Mouse (Mus musculus): ENCODE data around the gene Pcbp3. TPM values are rescaled to one million over a fixed set of nuclear protein-coding genes. Genes with fewer than 3 reads are reported as not detected.

Gene Pcbp3
- polyA plus RNA-seq, 1 experiment, result 1.3 TPM

DNA sequence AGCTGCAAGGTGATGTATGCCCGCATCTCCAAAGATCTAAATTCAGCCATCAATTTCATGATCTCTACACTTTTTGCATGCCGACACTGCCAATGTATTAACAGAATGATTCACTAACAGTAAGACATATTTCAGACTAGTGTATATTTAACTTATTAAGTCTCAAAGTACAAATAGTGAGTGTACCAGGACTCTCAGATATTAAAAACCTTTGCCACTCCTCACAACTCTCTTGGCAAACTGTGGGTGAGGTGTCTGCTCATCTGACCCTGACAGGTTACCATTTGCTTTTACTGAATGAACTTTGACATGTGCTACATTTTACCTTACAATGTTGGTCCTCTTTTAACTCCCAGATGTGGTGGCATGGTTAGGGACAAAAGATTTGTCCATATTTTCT lies 70.2 kb downstream of the Pcbp3 start:
- no peak for TF ChIP-seq GATA1 (IDR thresholded peaks at IDR 0.05; ENCODE audit: borderline replicate concordance, low read length)
- TF ChIP-seq FLI1 (IDR thresholded peaks at IDR 0.05; ENCODE audit: low read length), result no peak
- Histone ChIP-seq H3K36me3 (replicated peaks; ENCODE audit: low read length) (no peaks in the 10 kb centered on the region), H3K4me3 (replicated peaks) (no peak overlapping the region), H3K27me3 (replicated peaks) (peaks cover under 1% of the 10 kb centered on the region), H3K9me3 (peaks cover 3% of the 10 kb centered on the region; the same call in 1 of the 2 replicates), H3K4me1 (peaks cover 2% of the 10 kb centered on the region; the same call in 1 of the 2 replicates)

DNA sequence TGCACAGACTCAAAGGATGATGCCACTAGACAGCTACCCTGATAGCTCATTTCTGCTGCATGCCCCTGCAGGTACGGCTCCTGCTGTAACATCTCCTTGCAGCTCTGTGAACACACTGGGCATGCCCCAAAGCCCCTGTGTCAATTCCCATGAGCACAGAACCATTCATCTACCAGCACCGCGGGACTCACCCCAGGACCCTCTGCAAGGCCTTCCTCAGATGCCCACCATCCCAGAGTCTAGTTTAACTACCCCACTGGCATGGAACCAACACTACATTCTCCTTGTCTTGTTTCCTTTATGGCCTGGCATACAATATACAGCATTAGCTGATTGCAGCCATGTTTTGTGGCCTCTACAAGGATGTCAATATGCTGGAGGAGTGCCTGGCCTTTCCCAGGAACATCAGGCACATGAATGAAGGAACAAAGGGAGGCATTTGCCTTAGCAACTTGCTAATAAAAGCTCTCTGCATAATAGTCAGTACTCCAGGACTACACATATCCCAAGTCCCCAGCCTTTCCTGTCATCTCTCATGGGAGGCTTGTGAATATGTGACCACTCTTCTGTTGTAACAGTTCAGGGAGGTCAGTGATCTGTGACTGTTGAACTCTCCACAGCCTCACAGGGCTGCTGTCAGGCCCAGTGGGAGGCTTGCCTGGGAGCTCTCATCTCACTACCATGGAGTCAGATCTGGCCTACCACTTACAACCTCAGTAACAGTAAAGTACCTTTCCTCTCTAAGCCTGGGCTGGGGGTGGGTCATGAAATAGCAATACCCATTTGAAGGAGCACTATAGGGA lies 78.0 kb downstream of the Pcbp3 start:
- TF ChIP-seq FLI1 (IDR thresholded peaks at IDR 0.05; ENCODE audit: low read length) (no peak), GATA1 (IDR thresholded peaks at IDR 0.05; ENCODE audit: borderline replicate concordance, low read length) (no peak)
- H3K36me3 ChIP-seq (replicated peaks; ENCODE audit: low read length), result no peaks in the 10 kb centered on the region
- peaks cover 3% of the 10 kb centered on the region; the same call in 1 of the 2 replicates for H3K4me1 ChIP-seq
- no peaks in the 10 kb centered on the region for H3K9me3 ChIP-seq
- H3K27me3 ChIP-seq (replicated peaks), result peaks cover 5% of the 10 kb centered on the region
- H3K4me3 ChIP-seq (replicated peaks), result no peak overlapping the region

DNA sequence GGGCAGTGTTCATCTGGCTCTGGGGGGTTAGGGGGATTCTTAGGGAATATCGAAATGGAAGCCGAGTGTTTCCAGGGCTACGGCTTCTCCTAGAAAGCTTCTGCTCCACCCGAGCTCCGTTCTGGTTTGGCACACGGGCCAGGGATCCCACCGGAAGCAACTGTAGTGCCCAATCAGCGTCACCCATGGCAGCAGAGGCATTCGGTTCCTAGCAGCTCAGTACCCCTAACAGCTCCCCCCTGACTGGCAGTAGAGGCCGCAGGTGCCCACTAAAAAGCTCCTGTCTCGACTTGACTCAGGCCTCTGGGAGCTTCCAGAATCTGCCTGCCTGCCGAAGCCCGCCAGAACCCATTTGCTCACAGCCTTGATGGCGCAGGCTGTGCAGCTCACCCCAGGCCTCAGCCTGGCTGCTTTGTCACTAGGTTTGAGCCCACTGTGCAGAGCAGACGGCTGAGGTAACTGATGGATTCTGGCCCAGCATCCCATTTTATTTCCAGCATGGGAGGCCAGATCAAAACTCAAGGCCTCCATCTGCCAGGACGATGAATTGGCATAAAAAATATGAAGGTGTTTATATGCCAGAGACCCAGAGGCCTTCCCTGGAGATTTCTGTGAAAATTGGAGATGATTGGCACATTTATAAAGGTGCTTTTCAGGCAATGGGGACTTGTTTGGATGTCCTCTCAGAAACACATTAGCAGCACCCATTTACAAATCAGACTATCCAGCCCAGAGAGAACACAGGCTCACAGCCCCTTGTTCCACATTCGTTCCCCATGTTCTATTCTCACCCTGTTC lies 78.8 kb downstream of the Pcbp3 start:
- TF ChIP-seq GATA1 (IDR thresholded peaks at IDR 0.05; ENCODE audit: borderline replicate concordance, low read length) (no peak), FLI1 (IDR thresholded peaks at IDR 0.05; ENCODE audit: low read length) (no peak)
- Histone ChIP-seq H3K9me3 (no peaks in the 10 kb centered on the region), H3K36me3 (replicated peaks; ENCODE audit: low read length) (no peaks in the 10 kb centered on the region), H3K27me3 (replicated peaks) (peaks cover 5% of the 10 kb centered on the region), H3K4me1 (peaks cover 3% of the 10 kb centered on the region; the same call in 1 of the 2 replicates), H3K4me3 (replicated peaks) (no peak overlapping the region)

DNA sequence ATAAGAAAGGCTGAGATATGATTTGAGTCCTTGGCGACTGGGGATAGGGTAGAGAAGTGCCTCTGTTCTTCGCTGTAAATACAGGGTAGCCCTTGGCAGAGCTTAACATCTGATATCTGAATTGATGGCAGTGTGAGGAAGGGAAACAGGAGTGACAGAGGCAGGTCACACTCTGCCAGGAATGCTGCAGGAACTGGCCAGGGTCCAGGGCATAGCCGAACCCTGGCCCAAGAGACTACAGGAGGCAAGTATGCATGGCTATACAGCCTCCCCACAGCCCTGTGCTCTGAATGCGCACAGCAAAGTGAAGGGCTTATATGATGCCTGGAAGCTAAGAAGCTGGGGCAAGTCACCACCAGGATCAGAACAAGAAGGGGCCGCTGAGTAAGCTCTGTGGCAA lies 79.8 kb downstream of the Pcbp3 start:
- Histone ChIP-seq H3K27me3 (replicated peaks) (peaks cover 7% of the 10 kb centered on the region), H3K9me3 (no peaks in the 10 kb centered on the region), H3K4me3 (replicated peaks) (no peak overlapping the region), H3K36me3 (replicated peaks; ENCODE audit: low read length) (no peaks in the 10 kb centered on the region), H3K4me1 (peaks cover 3% of the 10 kb centered on the region; the same call in 1 of the 2 replicates)
- no peak for TF ChIP-seq FLI1 (IDR thresholded peaks at IDR 0.05; ENCODE audit: low read length)
- TF ChIP-seq GATA1 (IDR thresholded peaks at IDR 0.05; ENCODE audit: borderline replicate concordance, low read length), result no peak

DNA sequence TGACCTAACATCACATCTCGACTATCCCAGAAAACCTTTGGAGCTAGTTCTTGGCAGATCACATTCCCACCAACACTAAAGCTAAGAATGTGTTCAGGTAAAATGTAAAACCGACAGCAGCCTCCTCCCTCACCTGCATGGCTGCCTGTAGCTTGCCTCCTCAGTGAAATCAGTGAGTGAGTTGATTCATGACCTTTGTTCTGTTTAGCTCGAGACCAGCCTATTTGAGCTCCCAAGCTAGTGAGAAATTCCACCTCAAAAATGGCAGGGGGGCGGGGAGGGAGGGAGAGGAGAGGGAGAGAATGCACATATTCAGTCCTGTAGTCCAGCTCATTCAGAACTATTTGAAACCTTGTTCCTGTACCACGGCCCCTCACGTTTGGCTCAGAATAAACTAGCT lies 86.4 kb downstream of the Pcbp3 start:
- Histone ChIP-seq H3K4me3 (replicated peaks) (no peak overlapping the region), H3K9me3 (no peaks in the 10 kb centered on the region), H3K36me3 (replicated peaks; ENCODE audit: low read length) (no peaks in the 10 kb centered on the region), H3K4me1 (no peaks in the 10 kb centered on the region), H3K27me3 (replicated peaks) (peaks cover 3% of the 10 kb centered on the region)
- TF ChIP-seq FLI1 (IDR thresholded peaks at IDR 0.05; ENCODE audit: low read length) (no peak), GATA1 (IDR thresholded peaks at IDR 0.05; ENCODE audit: borderline replicate concordance, low read length) (no peak)

DNA sequence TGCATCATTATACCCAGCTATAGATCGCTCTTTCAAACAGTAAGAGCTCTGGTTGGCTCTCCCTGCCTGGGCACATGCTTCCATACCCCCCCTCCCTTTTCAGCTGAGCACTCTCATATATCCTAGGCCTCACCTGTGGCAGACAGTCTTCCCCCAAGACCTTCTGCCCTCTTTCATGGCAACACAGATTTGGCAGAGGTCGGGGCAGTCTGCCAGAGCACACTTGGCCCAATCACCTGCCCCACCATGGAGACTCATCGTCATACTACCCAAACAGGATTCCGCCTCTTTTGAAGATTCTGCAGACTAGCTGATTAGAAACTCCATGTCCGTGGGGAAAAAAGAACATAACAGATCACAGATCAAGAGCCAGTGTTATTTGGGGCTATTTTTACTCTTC lies 86.8 kb downstream of the Pcbp3 start:
- TF ChIP-seq FLI1 (IDR thresholded peaks at IDR 0.05; ENCODE audit: low read length) (no peak), GATA1 (IDR thresholded peaks at IDR 0.05; ENCODE audit: borderline replicate concordance, low read length) (no peak)
- Histone ChIP-seq H3K4me1 (no peaks in the 10 kb centered on the region), H3K9me3 (no peaks in the 10 kb centered on the region), H3K27me3 (replicated peaks) (peaks cover 3% of the 10 kb centered on the region), H3K36me3 (replicated peaks; ENCODE audit: low read length) (no peaks in the 10 kb centered on the region), H3K4me3 (replicated peaks) (no peak overlapping the region)

DNA sequence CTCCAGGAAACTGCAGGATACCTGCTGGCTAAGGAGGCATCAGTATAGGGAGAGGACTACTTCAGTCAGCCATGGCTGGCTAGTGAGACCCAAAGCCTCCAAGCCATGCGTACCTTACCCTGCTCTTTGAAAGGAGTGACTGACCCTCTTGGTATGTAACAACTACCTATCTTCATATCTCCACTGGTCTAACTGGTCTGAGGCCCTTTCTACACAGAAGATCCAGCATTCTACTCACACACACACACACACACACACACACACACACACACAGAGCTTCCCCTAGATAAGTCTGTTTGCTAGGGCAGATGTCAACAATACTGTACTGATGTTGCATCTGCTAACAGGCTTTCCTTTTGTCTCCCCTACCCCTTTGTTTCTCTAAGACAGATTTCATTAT lies 87.3 kb downstream of the Pcbp3 start:
- H3K36me3 ChIP-seq (replicated peaks; ENCODE audit: low read length), result no peaks in the 10 kb centered on the region
- no peak for TF ChIP-seq FLI1 (IDR thresholded peaks at IDR 0.05; ENCODE audit: low read length)
- TF ChIP-seq GATA1 (IDR thresholded peaks at IDR 0.05; ENCODE audit: borderline replicate concordance, low read length), result no peak
- no peak overlapping the region for H3K4me3 ChIP-seq (replicated peaks)
- H3K27me3 ChIP-seq (replicated peaks), result peaks cover 3% of the 10 kb centered on the region
- no peaks in the 10 kb centered on the region for H3K4me1 ChIP-seq
- no peaks in the 10 kb centered on the region for H3K9me3 ChIP-seq

DNA sequence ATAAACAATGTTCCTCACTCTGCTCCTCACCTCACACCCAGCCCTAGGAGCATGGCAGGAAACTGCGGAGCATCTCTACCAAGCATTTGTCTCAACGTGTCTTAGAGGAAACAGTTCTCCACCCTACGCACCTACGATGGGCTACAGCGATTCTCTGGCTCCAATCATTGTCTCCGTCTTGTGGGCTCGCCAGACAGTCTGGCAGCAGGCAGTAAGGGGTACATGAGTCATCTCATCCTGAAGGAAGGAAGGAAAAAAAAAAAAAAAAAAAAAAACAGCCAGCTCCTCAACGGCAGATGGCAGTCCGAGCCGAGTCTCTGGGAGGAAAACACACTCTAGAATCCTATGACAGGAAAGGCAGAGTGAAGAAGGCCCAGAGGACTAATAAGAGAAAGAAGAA lies 87.7 kb downstream of the Pcbp3 start:
- Histone ChIP-seq H3K4me1 (no peaks in the 10 kb centered on the region), H3K4me3 (replicated peaks) (no peak overlapping the region), H3K36me3 (replicated peaks; ENCODE audit: low read length) (no peaks in the 10 kb centered on the region), H3K9me3 (no peaks in the 10 kb centered on the region), H3K27me3 (replicated peaks) (peaks cover 3% of the 10 kb centered on the region)
- no peak for TF ChIP-seq FLI1 (IDR thresholded peaks at IDR 0.05; ENCODE audit: low read length)
- no peak for TF ChIP-seq GATA1 (IDR thresholded peaks at IDR 0.05; ENCODE audit: borderline replicate concordance, low read length)

DNA sequence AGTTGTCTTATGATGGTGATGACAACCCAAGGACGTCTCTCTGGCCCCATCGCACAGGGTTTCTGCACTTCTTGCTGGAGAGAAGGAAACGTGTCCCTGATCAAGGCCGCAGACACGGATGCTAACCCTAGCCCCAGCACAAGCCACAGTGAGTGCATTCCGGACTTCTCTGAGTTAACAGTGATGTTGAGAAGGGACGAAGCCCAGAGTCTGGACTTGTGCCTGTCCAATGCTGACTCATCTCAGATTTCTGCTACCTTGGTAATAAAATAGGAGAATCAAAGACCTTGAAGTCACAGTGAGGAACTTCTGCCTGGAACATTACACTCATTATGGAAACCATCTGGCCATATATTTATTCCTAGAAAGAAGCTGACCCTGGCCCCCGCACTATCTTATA lies 89.0 kb downstream of the Pcbp3 start:
- no peak for TF ChIP-seq FLI1 (IDR thresholded peaks at IDR 0.05; ENCODE audit: low read length)
- no peak for TF ChIP-seq GATA1 (IDR thresholded peaks at IDR 0.05; ENCODE audit: borderline replicate concordance, low read length)
- Histone ChIP-seq H3K4me3 (replicated peaks) (no peak overlapping the region), H3K36me3 (replicated peaks; ENCODE audit: low read length) (no peaks in the 10 kb centered on the region), H3K4me1 (no peaks in the 10 kb centered on the region), H3K27me3 (replicated peaks) (peaks cover 3% of the 10 kb centered on the region), H3K9me3 (no peaks in the 10 kb centered on the region)

DNA sequence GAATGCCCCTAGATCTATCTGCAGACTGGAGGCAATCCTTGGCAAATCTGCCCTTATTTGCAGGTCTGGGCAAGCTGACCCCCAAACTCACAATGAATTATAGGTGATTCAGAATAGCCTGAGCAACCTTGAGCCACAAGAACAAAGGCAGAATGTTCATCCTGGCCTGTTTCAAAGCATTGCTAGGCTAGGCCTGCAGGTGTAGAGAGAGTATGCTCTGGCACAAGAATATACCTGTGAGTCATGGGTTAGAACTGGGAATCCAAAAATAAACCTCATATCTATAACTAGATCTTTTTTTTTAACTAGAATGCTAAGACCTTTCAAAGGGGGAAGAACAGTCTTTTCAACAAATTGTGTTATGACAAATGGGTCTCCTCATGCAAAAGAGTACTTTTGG lies 95.8 kb downstream of the Pcbp3 start:
- H3K4me3 ChIP-seq (replicated peaks), result no peak overlapping the region
- H3K27me3 ChIP-seq (replicated peaks), result peaks cover 3% of the 10 kb centered on the region
- H3K4me1 ChIP-seq, result no peaks in the 10 kb centered on the region; the same call in 1 of the 2 replicates
- no peaks in the 10 kb centered on the region for H3K36me3 ChIP-seq (replicated peaks; ENCODE audit: low read length)
- no peaks in the 10 kb centered on the region for H3K9me3 ChIP-seq
- TF ChIP-seq FLI1 (IDR thresholded peaks at IDR 0.05; ENCODE audit: low read length) (no peak), GATA1 (IDR thresholded peaks at IDR 0.05; ENCODE audit: borderline replicate concordance, low read length) (no peak)
